Mouse (Mus musculus) stomach, postnatal 0 days (tissue): ENCODE measurements at regions not wholly inside any gene's neighbourhood (a gene's known extent, or its start where the extent isn't known, plus 50 kb on each side); places are given as distances from the start of the nearest gene placed in this dataset.

Source experiments
- CTCF ChIP-seq: IDR thresholded peaks from 2 replicates; pipeline ENCODE4 v1.5.1; 2016; ENCODE audit warnings: antibody characterized with exemption, low read depth, mild to moderate bottlenecking, moderate library complexity
- EP300 ChIP-seq: optimal IDR thresholded peaks from 2 replicates; pipeline ENCODE3; 2016; ENCODE audit warnings: antibody characterized with exemption

DNA sequence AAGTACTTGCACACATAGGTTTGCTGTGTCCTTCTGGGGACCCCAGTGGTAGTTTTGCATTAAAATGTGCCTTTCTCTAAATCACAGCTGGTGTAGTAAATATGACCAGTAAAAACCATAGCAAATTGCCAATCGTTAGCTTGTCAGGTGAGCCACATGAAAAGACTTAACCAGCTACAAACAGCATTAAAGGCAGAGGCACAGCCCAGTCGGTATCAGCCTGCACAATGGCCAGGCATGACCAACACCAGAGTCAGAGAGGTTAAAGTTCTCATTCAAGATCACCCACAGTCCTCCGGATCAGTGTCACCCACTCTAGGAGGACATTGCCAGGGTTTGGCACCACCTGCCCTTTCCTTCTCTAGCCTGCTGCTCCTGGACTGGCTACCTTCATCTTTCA lies 58.5 kb upstream of the Stx16 start:
- TF ChIP-seq CTCF (no peak), EP300 (no peak)
